Mouse (Mus musculus): ENCODE data around the gene Tnfaip8l3. TPM values are rescaled to one million over a fixed set of nuclear protein-coding genes. Genes with fewer than 3 reads are reported as not detected.

The Tnfaip8l3 gene
- total RNA-seq (2012; rRNA removed) (not detected in 2 replicates), total RNA-seq (2014; rRNA removed) (not detected in 2 replicates), polyA plus RNA-seq (2012; ENCODE audit: insufficient read length, low read depth) (not detected in 2 replicates)

DNA sequence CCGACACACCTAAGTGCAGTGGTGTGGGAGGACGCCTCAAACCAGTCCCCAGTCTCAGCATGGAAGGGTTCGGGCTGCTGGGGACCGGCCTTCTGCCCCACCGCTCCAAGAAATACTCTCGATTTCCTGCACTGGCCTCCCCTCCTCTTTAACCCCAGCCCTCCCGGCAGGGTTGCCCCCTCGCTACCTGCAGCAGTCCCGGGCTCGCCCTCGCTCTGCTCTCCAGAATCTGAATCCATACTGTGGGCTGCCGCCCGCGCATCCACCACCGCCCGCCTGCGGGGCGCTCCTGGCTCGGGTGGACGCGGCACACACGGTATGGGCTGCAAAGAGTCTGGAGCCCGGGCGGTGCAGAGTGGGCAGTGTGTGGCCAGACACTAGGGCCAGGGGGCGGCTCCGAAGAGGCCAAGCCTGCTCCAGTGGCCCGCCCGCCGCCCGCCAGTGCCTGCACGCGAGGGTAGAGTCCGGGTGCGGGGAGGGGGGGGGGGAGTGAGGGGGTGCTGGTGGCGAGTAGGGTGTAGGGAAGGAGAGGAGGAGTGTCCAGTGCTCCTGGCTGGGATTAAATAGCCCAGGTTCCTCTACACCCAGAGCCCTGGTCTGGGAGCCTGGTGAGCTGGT is at the start of gene Tnfaip8l3:
Gene Tnfaip8l3 (minus strand): TSS at position 357 of the 618 bp plus-strand sequence.
- Histone ChIP-seq H3K27ac (ENCODE audit: insufficient read depth, low read depth) (no peak within 1 kb of the TSS), H3K9ac (ENCODE audit: insufficient read depth, low read depth) (peak within 1 kb of the TSS; percentile 74), H3K4me3 (replicated peaks in 1 of 3; ENCODE audit: low read depth in 2 of 3, low read length in 2 of 3, poor library complexity in 1 of 3) (peak within 1 kb of the TSS; percentile 27 to 39 (median 30)), H3K4me1 (ENCODE audit: control insufficient read depth in 1 of 2, insufficient read depth in 2 of 2) (peaks cover 0 to 17% of the 10 kb centered on the region in 2 experiments; a peak in 2 of 4 replicates), H3K9me3 (replicated peaks; ENCODE audit: low read length) (no peaks in the 10 kb centered on the region), H3K79me2 (replicated peaks; ENCODE audit: control insufficient read depth, extremely low read depth, insufficient read depth, poor library complexity, severe bottlenecking) (no peaks in the 10 kb centered on the region), H3K36me3 (replicated peaks in 1 of 2; ENCODE audit: control insufficient read depth in 1 of 2, insufficient read depth in 1 of 2, low read length in 1 of 2) (no peaks in the 10 kb centered on the region), H3K4me2 (ENCODE audit: insufficient read depth, low read depth, poor library complexity, severe bottlenecking) (peak within 1 kb of the TSS; percentile 92), H3K27me3 (replicated peaks) (peaks cover 4% of the 10 kb centered on the region)
- in situ Hi-C loops (cut with MboI; ENCODE audit: low pct_ligation_motif_present, low pct_unique_long_range_greater_than_20kb, low sequenced_read_pairs), result no loop called here
- no peak for TF ChIP-seq CHD2 (IDR thresholded peaks at IDR 0.05; ENCODE audit: low read length)
- TF ChIP-seq POLR2AphosphoS2 (IDR thresholded peaks at IDR 0.05; ENCODE audit: low read depth, low read length), result no peak
- no peak for TF ChIP-seq ELF1 (IDR thresholded peaks at IDR 0.05; ENCODE audit: low read depth, low read length)
- TF ChIP-seq SIN3A (IDR thresholded peaks at IDR 0.05; ENCODE audit: low read length), result no peak
- TF ChIP-seq IRF4 (IDR thresholded peaks at IDR 0.05; ENCODE audit: low read depth, low read length), result no peak
- no peak for TF ChIP-seq MEF2A (IDR thresholded peaks at IDR 0.05; ENCODE audit: borderline replicate concordance, low read depth, low read length)
- no peak for TF ChIP-seq JUND (conservative IDR thresholded peaks at IDR 0.05; ENCODE audit: low read depth, low read length)
- no peak for TF ChIP-seq CTCF (conservative IDR thresholded peaks at IDR 0.05 in 1 of 2, IDR thresholded peaks at IDR 0.05 in 1 of 2; ENCODE audit: low read depth in 2 of 2, low read length in 2 of 2)
- no peak for TF ChIP-seq GABPA (IDR thresholded peaks at IDR 0.05; ENCODE audit: insufficient replicate concordance, low read depth, low read length)
- no peak for TF ChIP-seq E2F4 (IDR thresholded peaks at IDR 0.05; ENCODE audit: insufficient replicate concordance, low read depth, low read length)
- no peak for TF ChIP-seq ZMIZ1 (IDR thresholded peaks at IDR 0.05; ENCODE audit: low read depth, low read length)
- TF ChIP-seq MAZ (IDR thresholded peaks at IDR 0.05; ENCODE audit: low read depth, low read length), result no peak
- no peak for TF ChIP-seq UBTF (IDR thresholded peaks at IDR 0.05; ENCODE audit: low read depth, low read length)
- no peak for TF ChIP-seq JUN (IDR thresholded peaks at IDR 0.05; ENCODE audit: insufficient read depth, low read depth, low read length)
- no peak for TF ChIP-seq POLR2A (IDR thresholded peaks at IDR 0.05; ENCODE audit: low read depth, low read length)
- no peak for TF ChIP-seq MAX (IDR thresholded peaks at IDR 0.05; ENCODE audit: low read length)
- no peak for TF ChIP-seq ETS1 (conservative IDR thresholded peaks at IDR 0.05; ENCODE audit: low read depth, low read length)
- TF ChIP-seq NELFE (IDR thresholded peaks at IDR 0.05; ENCODE audit: low read depth, low read length), result no peak
- DNase-seq (ENCODE audit: extremely low read depth), result no peak
- dilution Hi-C loops (cut with MboI; ENCODE audit: extremely low pct_ligation_motif_present, extremely low pct_unique_long_range_greater_than_20kb, low sequenced_read_pairs), result no loop called here

DNA sequence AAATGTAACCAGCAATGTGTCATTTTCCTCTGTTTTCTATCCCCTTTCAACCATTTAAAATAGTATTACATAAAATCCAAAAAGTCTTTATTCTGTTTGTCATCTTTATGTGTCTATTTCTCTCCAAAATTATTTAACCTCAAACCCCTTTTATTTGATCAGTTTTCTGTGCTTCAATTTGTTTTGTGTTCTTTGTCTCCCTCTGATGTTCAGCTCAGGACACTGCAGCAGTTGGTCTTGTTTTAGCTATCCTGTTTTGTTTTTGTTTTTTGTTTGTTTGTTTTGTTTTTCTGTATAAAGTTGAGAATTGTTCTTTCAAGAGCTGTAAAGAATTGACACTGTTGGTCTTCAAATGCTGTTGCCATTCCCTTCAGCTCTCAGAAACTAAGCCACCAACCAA is 44.5 kb upstream of the Tnfaip8l3 start:
- in situ Hi-C loops (cut with MboI; ENCODE audit: low pct_ligation_motif_present, low pct_unique_long_range_greater_than_20kb, low sequenced_read_pairs), result no loop called here
- TF ChIP-seq HCFC1 (IDR thresholded peaks at IDR 0.05; ENCODE audit: low read depth, low read length) (no peak), RAD21 (IDR thresholded peaks at IDR 0.05; ENCODE audit: low read depth, low read length) (peak; percentile 79), ZC3H11A (IDR thresholded peaks at IDR 0.05; ENCODE audit: low read depth, low read length) (peak; percentile 29; the same call in 1 of the 2 replicates), GABPA (IDR thresholded peaks at IDR 0.05; ENCODE audit: insufficient replicate concordance, low read depth, low read length) (no peak), SMC3 (IDR thresholded peaks at IDR 0.05; ENCODE audit: low read depth, low read length) (peak; percentile 74), CTCF (conservative IDR thresholded peaks at IDR 0.05 in 1 of 2, IDR thresholded peaks at IDR 0.05 in 1 of 2; ENCODE audit: low read depth in 2 of 2, low read length in 2 of 2) (peak; percentile 21 to 72; a peak in 2 of 4 replicates)
- Histone ChIP-seq H3K9me3 (replicated peaks; ENCODE audit: low read length) (peaks cover 5% of the 10 kb centered on the region), H3K9ac (ENCODE audit: insufficient read depth, low read depth) (no peak overlapping the region), H3K36me3 (replicated peaks in 1 of 2; ENCODE audit: control insufficient read depth in 1 of 2, insufficient read depth in 1 of 2, low read length in 1 of 2) (no peaks in the 10 kb centered on the region), H3K4me1 (ENCODE audit: control insufficient read depth in 1 of 2, insufficient read depth in 2 of 2) (no peaks in the 10 kb centered on the region), H3K4me3 (replicated peaks in 1 of 3; ENCODE audit: low read depth in 2 of 3, low read length in 2 of 3, poor library complexity in 1 of 3) (no peak overlapping the region), H3K79me2 (replicated peaks; ENCODE audit: control insufficient read depth, extremely low read depth, insufficient read depth, poor library complexity, severe bottlenecking) (no peaks in the 10 kb centered on the region), H3K4me2 (ENCODE audit: insufficient read depth, low read depth, poor library complexity, severe bottlenecking) (no peak overlapping the region), H3K27ac (ENCODE audit: insufficient read depth, low read depth) (no peak overlapping the region), H3K27me3 (replicated peaks) (peaks cover 3% of the 10 kb centered on the region)
- DNase-seq (ENCODE audit: extremely low read depth), result peak; percentile 7
- dilution Hi-C loops (cut with MboI; ENCODE audit: extremely low pct_ligation_motif_present, extremely low pct_unique_long_range_greater_than_20kb, low sequenced_read_pairs), result no loop called here

All from CH12.LX (cell line).